Mouse (Mus musculus) hindbrain, embryonic 15.5 days (tissue): ENCODE measurements around the gene Cfl1. TPM values are rescaled to one million over a fixed set of nuclear protein-coding genes. Genes with fewer than 3 reads are reported as not detected.

ENCODE experiments used
- ATAC-seq: fragments of 200-750 bp; cut with Nextera tagmentation; 2 replicates; pipeline ENCODE4 v1.8.0; 2017; ENCODE audit warnings: low read depth, moderate number of reproducible peaks, moderate TSS enrichment; ENCODE audit not compliant: low FRiP score
- H3K27ac ChIP-seq: fragments of 300-500 bp; sonication (generic); replicated peaks from 2 replicates; pipeline ENCODE4 v1.5.1; 2015; ENCODE audit warnings: mild to moderate bottlenecking, inconsistent platforms
- H3K27me3 ChIP-seq: fragments of 300-500 bp; sonication (generic); 2 replicates; pipeline ENCODE4 v1.6.1; 2015; ENCODE audit warnings: control low read depth, inconsistent platforms
- H3K36me3 ChIP-seq: fragments of 300-500 bp; sonication (generic); 2 replicates; pipeline ENCODE4 v1.6.1; 2015; ENCODE audit warnings: control low read depth, inconsistent platforms
- H3K4me1 ChIP-seq: fragments of 300-500 bp; sonication (generic); replicated peaks from 2 replicates; pipeline ENCODE4 v1.6.1; 2015; ENCODE audit warnings: control low read depth, inconsistent platforms
- H3K4me2 ChIP-seq: fragments of 300-500 bp; sonication (generic); 2 replicates; pipeline ENCODE4 v1.6.1; 2015; ENCODE audit warnings: moderate library complexity, mild to moderate bottlenecking, inconsistent platforms
- H3K4me3 ChIP-seq: fragments of 300-500 bp; sonication (generic); 2 replicates; pipeline ENCODE4 v1.5.1; 2015; ENCODE audit warnings: mild to moderate bottlenecking, inconsistent platforms
- H3K9ac ChIP-seq: fragments of 300-500 bp; sonication (generic); 2 replicates; pipeline ENCODE4 v1.6.1; 2015; ENCODE audit warnings: inconsistent platforms
- H3K9me3 ChIP-seq: fragments of 300-500 bp; sonication (generic); 2 replicates; pipeline ENCODE4 v1.6.1; 2016; ENCODE audit warnings: control low read depth, inconsistent platforms
- WGBS: fragments of 180-500 bp; shearing (Covaris S2); methylation state at CpG from one replicate; pipeline ENCODE4 v1.1.7; 2015; 5-methylcytosine and 5-hydroxymethylcytosine counted together
- polyA plus RNA-seq: library from polyadenylated mRNA; unstranded; fragments of >200 nt; fragmentation: Nextera tagmentation; extraction: Ambion mirVana; gene quantifications from 2 replicates; pipeline ENCODE4 v1.2.1, GENCODE M21; 2015

Gene Cfl1
- 3,340 and 3,538 TPM in 2 replicates for polyA plus RNA-seq

GRCm38 (mm10) chr19:5490313-5490897 is at the start of gene Cfl1:
TSS of gene Cfl1 (plus strand) at chr19:5490455.
- peaks cover 55% of the 10 kb centered on the region for H3K4me1 ChIP-seq

GRCm38 (mm10) chr19:5444371-5444908 is 45.8 kb upstream of the Cfl1 start:
- Histone ChIP-seq H3K27ac (no peak overlapping the region), H3K9me3 (no peaks in the 10 kb centered on the region), H3K36me3 (no peaks in the 10 kb centered on the region), H3K4me1 (peaks cover 20% of the 10 kb centered on the region), H3K4me2 (no peak overlapping the region), H3K4me3 (no peak overlapping the region), H3K9ac (no peak overlapping the region), H3K27me3 (peaks cover 46% of the 10 kb centered on the region)
- ATAC-seq = no peak
- WGBS = 69% methylated on average over 9 of the region's 9 CpGs

More at GRCm38 (mm10) chr19:5490313-5490897, at the start of gene Cfl1:
- H3K36me3 ChIP-seq = peaks cover 33% of the 10 kb centered on the region
- H3K27ac ChIP-seq = peak within 1 kb of the TSS; percentile 97
- peak; percentile 76 for ATAC-seq
- peak within 1 kb of the TSS; percentile 95 for H3K9ac ChIP-seq
- no peaks in the 10 kb centered on the region for H3K27me3 ChIP-seq
- H3K9me3 ChIP-seq = no peaks in the 10 kb centered on the region
- WGBS = under 1% methylated on average over 60 of the region's 62 CpGs
- H3K4me3 ChIP-seq = peak within 1 kb of the TSS; percentile 90
- H3K4me2 ChIP-seq = peak within 1 kb of the TSS; percentile 77

GRCm38 (mm10) chr19:5444954-5445353 is 45.3 kb upstream of the Cfl1 start:
- Histone ChIP-seq H3K36me3 (no peaks in the 10 kb centered on the region), H3K9me3 (no peaks in the 10 kb centered on the region), H3K27ac (no peak overlapping the region), H3K4me2 (no peak overlapping the region), H3K27me3 (peaks cover 51% of the 10 kb centered on the region), H3K4me1 (peaks cover 20% of the 10 kb centered on the region), H3K9ac (no peak overlapping the region), H3K4me3 (no peak overlapping the region)
- WGBS = 22% methylated on average over 7 of the region's 7 CpGs
- ATAC-seq = no peak

- peaks cover 20% of the 10 kb centered on the region for H3K4me1 ChIP-seq
- no peak overlapping the region for H3K27ac ChIP-seq
- H3K36me3 ChIP-seq = no peaks in the 10 kb centered on the region
- no peak overlapping the region for H3K4me3 ChIP-seq
- no peak overlapping the region for H3K4me2 ChIP-seq
- H3K9ac ChIP-seq = no peak overlapping the region
- peaks cover 59% of the 10 kb centered on the region for H3K27me3 ChIP-seq
- no peak for ATAC-seq
- 88% methylated on average over 5 of the region's 5 CpGs for WGBS
- no peaks in the 10 kb centered on the region for H3K9me3 ChIP-seq
Measured at GRCm38 (mm10) chr19:5445747-5446146, 44.5 kb upstream of the Cfl1 start.

GRCm38 (mm10) chr19:5447515-5448353 is 42.5 kb upstream of the Cfl1 start, which contains the start of gene Fosl1:
TSS of gene Fosl1 (plus strand) at chr19:5447547.
- Histone ChIP-seq H3K9me3 (no peaks in the 10 kb centered on the region), H3K4me1 (peaks cover 20% of the 10 kb centered on the region), H3K27ac (no peak within 1 kb of the TSS), H3K4me2 (peak within 1 kb of the TSS; percentile 95), H3K36me3 (no peaks in the 10 kb centered on the region), H3K4me3 (peak within 1 kb of the TSS; percentile 63), H3K9ac (peak within 1 kb of the TSS; percentile 42), H3K27me3 (peaks cover 66% of the 10 kb centered on the region)
- ATAC-seq = peak; percentile 78; the same call in 1 of the 2 replicates
- under 1% methylated on average over 70 of the region's 70 CpGs for WGBS

- Histone ChIP-seq H3K27me3 (peaks cover 66% of the 10 kb centered on the region), H3K9me3 (no peaks in the 10 kb centered on the region), H3K4me2 (peak overlapping the region; percentile 95), H3K4me1 (peaks cover 20% of the 10 kb centered on the region), H3K9ac (no peak overlapping the region), H3K27ac (no peak overlapping the region), H3K36me3 (no peaks in the 10 kb centered on the region), H3K4me3 (peak overlapping the region; percentile 63)
- 0 out of 2 replicates have a peak, but pooled peaks have one; percentile 12 for ATAC-seq
- 9% methylated on average over 36 of the region's 36 CpGs for WGBS
Measured at GRCm38 (mm10) chr19:5448354-5449150, 41.7 kb upstream of the Cfl1 start.

GRCm38 (mm10) chr19:5449673-5450072 is 40.6 kb upstream of the Cfl1 start:
- no peak for ATAC-seq
- Histone ChIP-seq H3K4me1 (peaks cover 23% of the 10 kb centered on the region), H3K36me3 (no peaks in the 10 kb centered on the region), H3K4me2 (no peak overlapping the region), H3K27me3 (peaks cover 64% of the 10 kb centered on the region), H3K27ac (no peak overlapping the region), H3K9ac (no peak overlapping the region), H3K4me3 (no peak overlapping the region), H3K9me3 (no peaks in the 10 kb centered on the region)
- WGBS = 92% methylated on average over 3 of the region's 3 CpGs

GRCm38 (mm10) chr19:5451766-5452165 is 38.5 kb upstream of the Cfl1 start:
- Histone ChIP-seq H3K4me2 (no peak overlapping the region), H3K27ac (no peak overlapping the region), H3K36me3 (no peaks in the 10 kb centered on the region), H3K4me1 (peaks cover 44% of the 10 kb centered on the region), H3K4me3 (no peak overlapping the region), H3K9ac (no peak overlapping the region), H3K9me3 (no peaks in the 10 kb centered on the region), H3K27me3 (peaks cover 47% of the 10 kb centered on the region)
- no peak for ATAC-seq
- WGBS = 79% methylated on average over 6 of the region's 6 CpGs

- WGBS = 83% methylated on average over 12 of the region's 12 CpGs
- H3K9me3 ChIP-seq = no peaks in the 10 kb centered on the region
- 0 out of 2 replicates have a peak overlapping the region, but pooled peaks have one; percentile 6 for H3K27ac ChIP-seq
- H3K36me3 ChIP-seq = no peaks in the 10 kb centered on the region
- no peak for ATAC-seq
- peak overlapping the region; percentile 89; the same call in 1 of the 2 replicates for H3K9ac ChIP-seq
- H3K4me1 ChIP-seq = peaks cover 37% of the 10 kb centered on the region
- peak overlapping the region; percentile 81; the same call in 1 of the 2 replicates for H3K4me3 ChIP-seq
- H3K27me3 ChIP-seq = peaks cover 14% of the 10 kb centered on the region
- H3K4me2 ChIP-seq = peak overlapping the region; percentile 84
Measured at GRCm38 (mm10) chr19:5455037-5455436, 35.2 kb upstream of the Cfl1 start.

- Histone ChIP-seq H3K9me3 (no peaks in the 10 kb centered on the region), H3K9ac (peak overlapping the region; percentile 89), H3K36me3 (no peaks in the 10 kb centered on the region), H3K27me3 (peaks cover 9% of the 10 kb centered on the region), H3K4me2 (peak overlapping the region; percentile 84), H3K4me1 (peaks cover 39% of the 10 kb centered on the region), H3K4me3 (peak overlapping the region; percentile 81), H3K27ac (0 out of 2 replicates have a peak overlapping the region, but pooled peaks have one; percentile 6)
- WGBS = 52% methylated on average over 8 of the region's 8 CpGs
- ATAC-seq = no peak
Measured at GRCm38 (mm10) chr19:5455568-5455967, 34.7 kb upstream of the Cfl1 start.

- Histone ChIP-seq H3K4me3 (peak overlapping the region; percentile 81), H3K9me3 (no peaks in the 10 kb centered on the region), H3K4me2 (peak overlapping the region; percentile 84), H3K27ac (peak overlapping the region; percentile 97), H3K36me3 (no peaks in the 10 kb centered on the region), H3K4me1 (peaks cover 45% of the 10 kb centered on the region), H3K9ac (peak overlapping the region; percentile 89), H3K27me3 (peaks cover 4% of the 10 kb centered on the region)
- WGBS = 6% methylated on average over 26 of the region's 26 CpGs
- ATAC-seq = no peak; the same call in 1 of the 2 replicates
Measured at GRCm38 (mm10) chr19:5456241-5456921, 33.9 kb upstream of the Cfl1 start.
